Mouse (Mus musculus): ENCODE measurements around the gene Cdkn2aip. TPM values are rescaled to one million over a fixed set of nuclear protein-coding genes. Genes with fewer than 3 reads are reported as not detected.

Cdkn2aip gene
- polyA plus RNA-seq, 1 experiment from 2014 or later: 47.3 TPM

- peak; percentile 92 for ATAC-seq
- WGBS: under 1% methylated on average over 96 of the region's 106 CpGs
- H3K4me3 ChIP-seq: peak within 1 kb of the TSS; percentile 96
- peak within 1 kb of the TSS; percentile 91 for H3K27ac ChIP-seq
- H3K27me3 ChIP-seq: no peaks in the 10 kb centered on the region
- H3K9me3 ChIP-seq (replicated peaks): no peaks in the 10 kb centered on the region
- H3K36me3 ChIP-seq (ENCODE audit: poor library complexity, severe bottlenecking): peaks cover 3% of the 10 kb centered on the region; the same call in 1 of the 2 replicates
- H3K4me1 ChIP-seq: peaks cover 15% of the 10 kb centered on the region; the same call in 1 of the 2 replicates
- peak within 1 kb of the TSS; percentile 81 for H3K4me2 ChIP-seq
- H3K9ac ChIP-seq: peak within 1 kb of the TSS; percentile 86
Observed at GRCm38 (mm10) chr8:47674777-47675710, 38.7 kb downstream of the Cdkn2aip start, which contains the start of gene Ing2. Gene Ing2 (minus strand): TSS chr8:47675556.

GRCm38 (mm10) chr8:47674140-47674776 lies 39.5 kb downstream of the Cdkn2aip start:
- H3K4me3 ChIP-seq: peak overlapping the region; percentile 96
- H3K27ac ChIP-seq: peak overlapping the region; percentile 80
- H3K4me1 ChIP-seq: peaks cover 15% of the 10 kb centered on the region; the same call in 1 of the 2 replicates
- H3K27me3 ChIP-seq: no peaks in the 10 kb centered on the region
- peak overlapping the region; percentile 86 for H3K9ac ChIP-seq
- WGBS: 1% methylated on average over 30 of the region's 59 CpGs
- H3K4me2 ChIP-seq: peak overlapping the region; percentile 81
- H3K36me3 ChIP-seq (ENCODE audit: poor library complexity, severe bottlenecking): no peaks in the 10 kb centered on the region
- no peaks in the 10 kb centered on the region for H3K9me3 ChIP-seq (replicated peaks)
- peak; percentile 36 for ATAC-seq

GRCm38 (mm10) chr8:47673317-47674139 lies 40.2 kb downstream of the Cdkn2aip start:
- peaks cover 6% of the 10 kb centered on the region for H3K36me3 ChIP-seq (ENCODE audit: poor library complexity, severe bottlenecking)
- peak overlapping the region; percentile 81 for H3K4me2 ChIP-seq
- H3K9ac ChIP-seq: peak overlapping the region; percentile 86
- H3K27me3 ChIP-seq: no peaks in the 10 kb centered on the region
- ATAC-seq: peak; percentile 70
- peak overlapping the region; percentile 96 for H3K4me3 ChIP-seq
- no peaks in the 10 kb centered on the region for H3K9me3 ChIP-seq (replicated peaks)
- peaks cover 15% of the 10 kb centered on the region; the same call in 1 of the 2 replicates for H3K4me1 ChIP-seq
- H3K27ac ChIP-seq: peak overlapping the region; percentile 80
- WGBS: under 1% methylated on average over 53 of the region's 53 CpGs

- H3K9me3 ChIP-seq (replicated peaks): no peaks in the 10 kb centered on the region
- no peak overlapping the region for H3K4me2 ChIP-seq
- H3K9ac ChIP-seq: no peak overlapping the region
- ATAC-seq: no peak
- no peaks in the 10 kb centered on the region for H3K4me1 ChIP-seq
- peaks cover 18% of the 10 kb centered on the region for H3K36me3 ChIP-seq (ENCODE audit: poor library complexity, severe bottlenecking)
- no peaks in the 10 kb centered on the region for H3K27me3 ChIP-seq
- 90% methylated on average over 8 of the region's 8 CpGs for WGBS
- H3K27ac ChIP-seq: no peak overlapping the region
- H3K4me3 ChIP-seq: no peak overlapping the region
Observed at GRCm38 (mm10) chr8:47664231-47664785, 49.4 kb downstream of the Cdkn2aip start.

- Histone ChIP-seq H3K27ac (no peak overlapping the region), H3K9me3 (replicated peaks) (no peaks in the 10 kb centered on the region), H3K4me3 (no peak overlapping the region), H3K27me3 (no peaks in the 10 kb centered on the region), H3K4me2 (no peak overlapping the region), H3K4me1 (no peaks in the 10 kb centered on the region), H3K36me3 (ENCODE audit: poor library complexity, severe bottlenecking) (peaks cover 11% of the 10 kb centered on the region; the same call in 1 of the 2 replicates), H3K9ac (no peak overlapping the region)
- 84% methylated on average over 5 of the region's 5 CpGs for WGBS
- ATAC-seq: no peak
Observed at GRCm38 (mm10) chr8:47663201-47663600, 50.5 kb downstream of the Cdkn2aip start.

GRCm38 (mm10) chr8:47662716-47663115 lies 51.0 kb downstream of the Cdkn2aip start:
- no peak overlapping the region for H3K9ac ChIP-seq
- H3K9me3 ChIP-seq (replicated peaks): no peaks in the 10 kb centered on the region
- peaks cover 6% of the 10 kb centered on the region; the same call in 1 of the 2 replicates for H3K36me3 ChIP-seq (ENCODE audit: poor library complexity, severe bottlenecking)
- 97% methylated on average over 5 of the region's 5 CpGs for WGBS
- no peaks in the 10 kb centered on the region for H3K27me3 ChIP-seq
- no peaks in the 10 kb centered on the region for H3K4me1 ChIP-seq
- no peak overlapping the region for H3K27ac ChIP-seq
- no peak overlapping the region for H3K4me2 ChIP-seq
- no peak overlapping the region for H3K4me3 ChIP-seq
- no peak for ATAC-seq

- H3K36me3 ChIP-seq (ENCODE audit: poor library complexity, severe bottlenecking): no peaks in the 10 kb centered on the region
- ATAC-seq: no peak
- H3K9me3 ChIP-seq (replicated peaks): no peaks in the 10 kb centered on the region
- no peaks in the 10 kb centered on the region for H3K27me3 ChIP-seq
- no peak overlapping the region for H3K4me2 ChIP-seq
- WGBS: 92% methylated on average over 7 of the region's 7 CpGs
- no peak overlapping the region for H3K4me3 ChIP-seq
- H3K9ac ChIP-seq: no peak overlapping the region
- no peak overlapping the region for H3K27ac ChIP-seq
- no peaks in the 10 kb centered on the region for H3K4me1 ChIP-seq
Observed at GRCm38 (mm10) chr8:47660394-47660793, 53.3 kb downstream of the Cdkn2aip start.

- Histone ChIP-seq H3K4me2 (no peak overlapping the region), H3K9me3 (replicated peaks) (no peaks in the 10 kb centered on the region), H3K4me3 (no peak overlapping the region), H3K4me1 (no peaks in the 10 kb centered on the region), H3K36me3 (ENCODE audit: poor library complexity, severe bottlenecking) (no peaks in the 10 kb centered on the region), H3K27me3 (no peaks in the 10 kb centered on the region), H3K27ac (no peak overlapping the region), H3K9ac (no peak overlapping the region)
- 93% methylated on average over 5 of the region's 5 CpGs for WGBS
- ATAC-seq: no peak
Observed at GRCm38 (mm10) chr8:47659463-47659862, 54.3 kb downstream of the Cdkn2aip start.

Other genes with a start within 250 kb of the Cdkn2aip start
- gene Trappc11, start 180.5 kb downstream of the Cdkn2aip start, polyA plus RNA-seq (2015; fragmentation: Nextera tagmentation; extraction: Ambion mirVana): 34.4 and 40.1 TPM in 2 replicates
- gene Rwdd4a, start 180.3 kb downstream of the Cdkn2aip start, polyA plus RNA-seq (2015; fragmentation: Nextera tagmentation; extraction: Ambion mirVana): 45.0 and 45.3 TPM in 2 replicates
- gene Ing2, start 38.4 kb downstream of the Cdkn2aip start, polyA plus RNA-seq (2015; fragmentation: Nextera tagmentation; extraction: Ambion mirVana): 6.5 and 7.5 TPM in 2 replicates
- not detected in 2 replicates for gene Cldn24, start 108.2 kb upstream of the Cdkn2aip start, polyA plus RNA-seq (2015; fragmentation: Nextera tagmentation; extraction: Ambion mirVana)
- not detected in 2 replicates for gene Cldn22, start 110.5 kb upstream of the Cdkn2aip start, polyA plus RNA-seq (2015; fragmentation: Nextera tagmentation; extraction: Ambion mirVana)